Mouse (Mus musculus) limb, embryonic 15.5 days (tissue): Measurements from ENCODE around the gene Pfkfb4. TPM values are rescaled to one million over a fixed set of nuclear protein-coding genes. Genes with fewer than 3 reads are reported as not detected.

Source experiments
- ATAC-seq: fragments of 200-750 bp; cut with Nextera tagmentation; 2 replicates; pipeline ENCODE4 v1.8.0; 2017; ENCODE audit warnings: low read depth, moderate TSS enrichment; ENCODE audit not compliant: insufficient number of reproducible peaks, low FRiP score, low TSS enrichment
- H3K27ac ChIP-seq: fragments of 300-500 bp; sonication (generic); 2 replicates; pipeline ENCODE4 v1.5.1; 2015; ENCODE audit warnings: moderate library complexity, mild to moderate bottlenecking, inconsistent platforms
- H3K27me3 ChIP-seq: fragments of 300-500 bp; sonication (generic); 2 replicates; pipeline ENCODE4 v1.6.1; 2015; ENCODE audit warnings: inconsistent platforms
- H3K36me3 ChIP-seq: fragments of 300-500 bp; sonication (generic); 2 replicates; pipeline ENCODE4 v1.6.1; 2015; ENCODE audit warnings: inconsistent platforms
- H3K4me1 ChIP-seq: fragments of 300-500 bp; sonication (generic); 2 replicates; pipeline ENCODE4 v1.6.1; 2015; ENCODE audit warnings: inconsistent platforms
- H3K4me2 ChIP-seq: fragments of 300-500 bp; sonication (generic); 2 replicates; pipeline ENCODE4 v1.6.1; 2015; ENCODE audit warnings: mild to moderate bottlenecking, inconsistent platforms
- H3K4me3 ChIP-seq: fragments of 300-500 bp; sonication (generic); 2 replicates; pipeline ENCODE4 v1.5.1; 2015; ENCODE audit warnings: mild to moderate bottlenecking, inconsistent platforms
- H3K9ac ChIP-seq: fragments of 300-500 bp; sonication (generic); 2 replicates; pipeline ENCODE4 v1.6.1; 2015; ENCODE audit warnings: inconsistent platforms
- H3K9me3 ChIP-seq: fragments of 300-500 bp; sonication (generic); 2 replicates; pipeline ENCODE4 v1.6.1; 2016; ENCODE audit warnings: inconsistent platforms
- WGBS: fragments of 180-500 bp; shearing (Covaris S2); methylation state at CpG from one replicate; pipeline ENCODE4 v1.1.7; 2015; 5-methylcytosine and 5-hydroxymethylcytosine counted together
- polyA plus RNA-seq: library from polyadenylated mRNA; unstranded; fragments of >200 nt; fragmentation: Nextera tagmentation; extraction: Ambion mirVana; gene quantifications from 2 replicates; pipeline ENCODE4 v1.2.1, GENCODE M21; 2015

Gene Pfkfb4
- polyA plus RNA-seq, 1 experiment from 2014 or later: 10.0 TPM

DNA sequence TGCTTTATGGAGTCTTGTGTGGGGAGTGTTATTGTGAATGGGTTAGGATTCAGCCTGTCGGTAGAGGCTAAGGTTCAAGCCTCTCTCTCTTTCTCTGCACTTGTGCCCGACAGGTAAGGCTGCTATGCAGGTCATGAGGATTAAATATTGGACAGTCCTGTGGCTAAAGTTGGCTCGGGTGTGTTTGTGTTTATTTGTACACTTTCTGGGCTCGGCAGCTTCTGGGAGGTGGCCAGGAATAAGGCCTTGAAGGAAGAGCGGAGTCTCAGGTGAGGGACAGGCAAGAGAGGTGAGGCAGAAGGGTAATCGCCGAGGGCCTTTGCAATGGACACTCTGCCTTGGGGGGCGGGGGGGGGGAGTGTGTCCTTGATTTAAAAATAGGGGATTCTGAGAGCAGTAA, 48.6 kb downstream of the Pfkfb4 start:
- H3K27ac ChIP-seq: no peak overlapping the region
- 83% methylated on average over 8 of the region's 8 CpGs for WGBS
- H3K27me3 ChIP-seq: no peaks in the 10 kb centered on the region
- no peaks in the 10 kb centered on the region for H3K9me3 ChIP-seq
- ATAC-seq: no peak
- H3K36me3 ChIP-seq: peaks cover 8% of the 10 kb centered on the region
- peaks cover 31% of the 10 kb centered on the region for H3K4me1 ChIP-seq
- H3K9ac ChIP-seq: no peak overlapping the region
- no peak overlapping the region; the same call in 1 of the 2 replicates for H3K4me3 ChIP-seq
- no peak overlapping the region for H3K4me2 ChIP-seq

DNA sequence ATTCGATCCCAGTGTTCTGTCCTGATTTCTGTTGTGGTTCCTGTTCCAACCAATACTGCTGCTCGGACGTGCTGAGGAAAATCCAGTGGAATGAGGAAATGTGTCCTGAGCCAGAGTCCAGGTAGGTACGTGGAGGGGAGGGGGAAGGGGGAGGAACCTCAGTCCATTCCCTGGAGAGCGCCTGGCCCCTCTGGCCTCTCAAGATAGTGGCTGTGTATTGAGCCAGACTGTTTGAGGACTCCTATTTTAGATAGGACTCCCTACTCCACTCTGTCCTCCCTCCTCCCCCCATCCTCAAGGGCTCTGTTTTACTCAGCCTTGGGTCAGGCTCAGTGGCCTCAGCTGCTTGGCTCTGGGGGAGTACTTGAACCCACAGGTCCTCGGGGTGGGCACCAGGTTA, 49.3 kb downstream of the Pfkfb4 start:
- H3K4me2 ChIP-seq: no peak overlapping the region
- WGBS: 68% methylated on average over 6 of the region's 6 CpGs
- no peak overlapping the region for H3K9ac ChIP-seq
- H3K27me3 ChIP-seq: no peaks in the 10 kb centered on the region
- no peak overlapping the region for H3K27ac ChIP-seq
- H3K4me3 ChIP-seq: no peak overlapping the region
- peaks cover 31% of the 10 kb centered on the region for H3K4me1 ChIP-seq
- no peaks in the 10 kb centered on the region for H3K9me3 ChIP-seq
- peaks cover 8% of the 10 kb centered on the region for H3K36me3 ChIP-seq
- no peak; the same call in 1 of the 2 replicates for ATAC-seq

DNA sequence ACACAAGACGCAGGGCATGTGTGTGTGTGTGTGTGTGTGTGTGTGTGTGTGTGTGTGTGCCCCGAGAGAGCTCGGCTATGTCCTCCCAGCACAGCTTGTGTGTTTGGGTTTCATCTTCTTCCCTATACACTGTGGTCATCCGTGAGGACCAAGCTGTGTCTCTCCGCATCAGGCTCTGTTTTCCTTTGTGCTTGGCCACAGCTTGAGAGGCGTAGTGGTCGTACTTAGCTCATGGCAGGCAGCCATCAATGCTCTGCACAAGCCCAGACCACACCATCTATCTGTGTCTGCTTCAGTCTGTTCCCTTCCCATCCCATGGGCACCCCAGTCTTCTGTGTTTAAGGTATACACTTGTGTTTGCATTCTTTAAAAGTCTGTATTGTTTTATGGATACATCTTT, 49.8 kb downstream of the Pfkfb4 start:
- 77% methylated on average over 7 of the region's 7 CpGs for WGBS
- H3K27me3 ChIP-seq: no peaks in the 10 kb centered on the region
- no peak overlapping the region for H3K4me2 ChIP-seq
- H3K9me3 ChIP-seq: no peaks in the 10 kb centered on the region
- H3K4me3 ChIP-seq: no peak overlapping the region
- no peak overlapping the region for H3K27ac ChIP-seq
- H3K4me1 ChIP-seq: peaks cover 31% of the 10 kb centered on the region
- H3K9ac ChIP-seq: no peak overlapping the region
- H3K36me3 ChIP-seq: peaks cover 9% of the 10 kb centered on the region
- peak; percentile 3; the same call in 1 of the 2 replicates for ATAC-seq

DNA sequence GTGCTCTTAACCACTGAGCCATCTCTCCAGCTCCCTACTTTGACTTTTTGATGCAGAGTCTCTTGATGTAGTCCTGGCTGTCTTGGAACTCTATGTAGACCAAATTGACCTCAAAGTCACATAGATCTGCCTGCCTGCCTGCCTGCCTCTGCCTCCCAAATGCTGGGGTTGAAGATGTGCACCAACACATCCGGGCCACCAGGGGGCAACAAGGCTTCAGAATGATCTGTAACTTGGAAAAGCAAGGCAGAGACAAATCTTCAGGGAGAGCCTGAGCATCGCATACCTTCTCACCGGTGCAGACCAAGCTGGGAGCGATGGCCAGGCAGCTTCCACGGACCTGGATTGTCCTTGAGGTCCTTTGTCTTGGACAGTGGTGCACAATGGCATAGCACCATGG, 54.7 kb downstream of the Pfkfb4 start:
- Histone ChIP-seq H3K36me3 (peaks cover 29% of the 10 kb centered on the region), H3K4me3 (no peak overlapping the region), H3K4me1 (no peaks in the 10 kb centered on the region), H3K27me3 (no peaks in the 10 kb centered on the region), H3K27ac (no peak overlapping the region), H3K9me3 (no peaks in the 10 kb centered on the region), H3K4me2 (no peak overlapping the region), H3K9ac (no peak overlapping the region)
- 39% methylated on average over 5 of the region's 5 CpGs for whole genome bisulfite sequencing
- ATAC-seq: no peak

DNA sequence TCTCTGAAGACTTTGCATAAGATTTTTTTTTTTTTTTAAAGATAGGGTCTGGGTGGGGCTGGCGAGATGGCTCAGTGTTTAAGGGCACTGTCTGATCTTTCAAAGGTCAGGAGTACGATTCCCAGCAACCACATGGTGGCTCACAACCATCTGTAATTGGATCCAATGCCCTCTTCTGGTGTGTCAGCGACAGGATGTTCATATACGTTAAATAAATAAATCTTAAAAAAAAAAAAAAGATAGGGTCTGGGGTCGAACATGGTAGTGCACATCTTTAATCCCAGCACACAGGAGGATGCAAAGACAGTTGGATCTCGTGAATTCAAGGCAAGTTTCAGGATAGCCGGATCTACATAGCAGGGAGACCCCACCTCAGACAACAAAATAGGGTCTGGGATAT, 57.7 kb downstream of the Pfkfb4 start:
- Histone ChIP-seq H3K27ac (no peak overlapping the region), H3K4me2 (no peak overlapping the region), H3K4me3 (no peak overlapping the region), H3K9me3 (no peaks in the 10 kb centered on the region), H3K36me3 (peaks cover 44% of the 10 kb centered on the region), H3K27me3 (no peaks in the 10 kb centered on the region), H3K4me1 (peaks cover 1% of the 10 kb centered on the region; the same call in 1 of the 2 replicates), H3K9ac (no peak overlapping the region)
- WGBS: 81% methylated on average over 7 of the region's 7 CpGs
- no peak for ATAC-seq

DNA sequence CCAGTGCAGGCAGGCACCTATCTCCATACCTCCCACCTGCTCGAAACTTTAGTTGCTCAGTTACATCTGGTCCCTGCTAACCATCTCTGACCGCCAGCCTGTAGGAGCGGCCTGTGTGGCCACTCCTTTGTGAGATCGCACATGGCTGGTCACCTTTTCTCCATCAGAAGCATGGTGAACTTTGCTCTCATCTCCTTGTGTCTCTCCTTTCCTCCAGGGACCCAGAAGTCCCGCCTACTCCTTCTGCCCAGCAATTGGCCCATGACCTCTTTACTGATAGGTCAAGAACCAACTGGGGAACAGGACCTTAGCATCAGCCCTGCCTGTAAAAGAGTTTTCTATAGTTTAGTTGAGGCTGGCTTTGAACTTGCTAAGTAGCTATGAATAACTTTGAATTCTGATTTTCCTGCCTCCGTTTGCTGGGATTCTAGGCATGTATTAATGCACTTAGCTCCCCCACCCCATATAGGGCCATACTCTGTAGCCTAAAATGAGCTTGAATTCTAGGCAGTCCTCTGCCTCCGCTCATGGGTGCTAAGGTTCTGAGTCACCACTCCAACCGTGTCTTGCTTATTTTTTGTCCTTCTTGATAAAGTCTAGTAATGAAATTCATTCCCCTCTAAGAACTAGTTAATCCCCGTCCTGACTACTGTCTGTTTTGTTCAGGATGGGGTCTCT, 58.6 kb downstream of the Pfkfb4 start:
- no peak overlapping the region for H3K9ac ChIP-seq
- no peak overlapping the region for H3K4me2 ChIP-seq
- H3K36me3 ChIP-seq: peaks cover 39% of the 10 kb centered on the region
- H3K27ac ChIP-seq: no peak overlapping the region
- H3K4me1 ChIP-seq: peaks cover 10% of the 10 kb centered on the region; the same call in 1 of the 2 replicates
- no peak overlapping the region for H3K4me3 ChIP-seq
- H3K27me3 ChIP-seq: no peaks in the 10 kb centered on the region
- no peaks in the 10 kb centered on the region for H3K9me3 ChIP-seq
- no peak for ATAC-seq
- 85% methylated on average over 9 of the region's 9 CpGs for WGBS

DNA sequence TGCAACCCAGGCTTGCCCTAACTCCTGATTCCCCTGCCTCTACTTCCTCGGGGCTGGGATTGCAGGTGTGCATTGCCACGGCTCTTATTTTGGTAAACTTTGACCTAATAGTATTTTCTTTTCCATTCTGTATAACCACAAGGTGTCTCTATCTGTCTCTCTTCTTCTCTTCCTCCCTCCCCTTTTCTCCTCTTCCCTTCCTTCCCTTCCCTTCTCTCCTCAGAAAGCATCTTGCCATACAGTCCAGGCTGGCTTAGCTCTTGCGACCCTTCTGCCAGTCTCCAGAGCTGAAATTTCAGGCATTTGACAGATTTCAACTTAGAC, 59.1 kb downstream of the Pfkfb4 start:
- no peaks in the 10 kb centered on the region for H3K27me3 ChIP-seq
- ATAC-seq: no peak
- no peak overlapping the region for H3K4me3 ChIP-seq
- peaks cover 14% of the 10 kb centered on the region; the same call in 1 of the 2 replicates for H3K4me1 ChIP-seq
- 84% methylated on average over 3 of the region's 3 CpGs for WGBS
- H3K9me3 ChIP-seq: no peaks in the 10 kb centered on the region
- H3K27ac ChIP-seq: no peak overlapping the region
- H3K9ac ChIP-seq: no peak overlapping the region
- no peak overlapping the region for H3K4me2 ChIP-seq
- H3K36me3 ChIP-seq: peaks cover 38% of the 10 kb centered on the region

DNA sequence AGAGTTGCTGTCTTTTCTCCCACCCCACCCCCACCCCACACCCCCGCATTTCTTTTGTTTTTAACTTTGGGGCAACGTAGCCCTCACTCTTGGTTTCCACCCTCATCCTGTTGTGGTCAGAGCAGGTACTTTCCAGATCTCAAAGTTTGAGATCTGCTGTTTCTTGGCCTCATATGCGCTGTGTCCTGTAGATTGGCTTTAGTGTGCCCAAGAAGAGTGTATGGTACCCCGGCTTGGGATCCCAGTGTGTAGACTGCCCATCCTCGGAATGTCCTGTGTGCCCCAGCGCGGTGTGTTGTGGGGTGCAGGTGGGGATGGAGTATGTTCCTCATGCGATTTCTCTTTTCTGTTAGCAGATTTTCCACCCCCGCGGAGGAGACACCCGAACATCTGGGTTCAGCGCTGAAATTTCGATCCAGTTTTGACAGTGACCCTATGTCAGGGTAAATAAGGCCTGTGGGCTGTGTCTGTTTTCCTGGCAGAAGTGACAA, 59.5 kb downstream of the Pfkfb4 start:
- 92% methylated on average over 13 of the region's 13 CpGs for WGBS
- no peak for ATAC-seq
- Histone ChIP-seq H3K9me3 (no peaks in the 10 kb centered on the region), H3K4me1 (peaks cover 14% of the 10 kb centered on the region; the same call in 1 of the 2 replicates), H3K4me2 (no peak overlapping the region), H3K9ac (no peak overlapping the region), H3K27me3 (no peaks in the 10 kb centered on the region), H3K36me3 (peaks cover 41% of the 10 kb centered on the region), H3K27ac (no peak overlapping the region), H3K4me3 (no peak overlapping the region)

DNA sequence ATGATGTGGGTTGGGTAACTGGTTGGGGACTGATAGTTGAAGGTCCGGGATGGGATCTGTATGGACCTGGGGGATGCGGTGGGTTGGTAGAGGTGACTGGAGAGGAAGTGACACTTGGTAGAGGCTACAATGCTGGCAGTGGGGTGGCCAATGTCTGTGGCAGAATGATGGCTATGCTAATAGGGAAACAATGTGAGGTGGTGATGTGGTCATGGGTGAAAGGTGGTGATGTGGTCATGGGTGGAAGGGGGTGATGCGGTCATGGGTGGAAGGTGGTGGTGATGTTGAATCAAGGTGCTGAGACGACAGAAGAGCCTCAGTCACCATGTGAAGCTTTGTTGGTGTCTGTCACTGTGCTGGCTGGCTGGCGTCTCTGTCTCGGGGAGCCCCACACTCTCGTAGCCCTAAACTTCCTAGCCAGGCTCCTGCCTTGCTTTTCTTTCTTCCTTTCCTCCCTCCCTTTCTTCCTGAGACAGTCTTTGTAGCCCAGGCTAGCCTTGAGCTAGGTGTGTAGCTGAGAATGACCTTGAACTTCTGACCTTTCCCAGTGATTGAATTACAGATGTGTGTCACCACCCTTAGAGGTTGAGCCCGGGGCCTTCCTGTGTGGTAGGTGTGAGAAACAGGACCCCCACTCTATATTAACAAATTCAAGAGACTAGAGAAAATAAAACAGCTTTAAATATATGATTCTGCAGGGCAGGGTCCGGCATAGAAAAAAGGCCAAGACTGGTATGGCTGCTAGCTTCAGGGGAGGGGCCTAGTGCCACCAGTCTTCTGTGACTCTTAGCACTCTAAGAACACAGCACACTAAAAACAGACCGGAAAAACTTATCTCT, 60.3 kb downstream of the Pfkfb4 start:
- Histone ChIP-seq H3K27me3 (no peaks in the 10 kb centered on the region), H3K27ac (no peak overlapping the region), H3K4me2 (no peak overlapping the region), H3K36me3 (peaks cover 45% of the 10 kb centered on the region), H3K4me1 (peaks cover 14% of the 10 kb centered on the region; the same call in 1 of the 2 replicates), H3K9me3 (no peaks in the 10 kb centered on the region), H3K9ac (no peak overlapping the region), H3K4me3 (no peak overlapping the region)
- no peak for ATAC-seq
- WGBS: 88% methylated on average over 10 of the region's 10 CpGs

DNA sequence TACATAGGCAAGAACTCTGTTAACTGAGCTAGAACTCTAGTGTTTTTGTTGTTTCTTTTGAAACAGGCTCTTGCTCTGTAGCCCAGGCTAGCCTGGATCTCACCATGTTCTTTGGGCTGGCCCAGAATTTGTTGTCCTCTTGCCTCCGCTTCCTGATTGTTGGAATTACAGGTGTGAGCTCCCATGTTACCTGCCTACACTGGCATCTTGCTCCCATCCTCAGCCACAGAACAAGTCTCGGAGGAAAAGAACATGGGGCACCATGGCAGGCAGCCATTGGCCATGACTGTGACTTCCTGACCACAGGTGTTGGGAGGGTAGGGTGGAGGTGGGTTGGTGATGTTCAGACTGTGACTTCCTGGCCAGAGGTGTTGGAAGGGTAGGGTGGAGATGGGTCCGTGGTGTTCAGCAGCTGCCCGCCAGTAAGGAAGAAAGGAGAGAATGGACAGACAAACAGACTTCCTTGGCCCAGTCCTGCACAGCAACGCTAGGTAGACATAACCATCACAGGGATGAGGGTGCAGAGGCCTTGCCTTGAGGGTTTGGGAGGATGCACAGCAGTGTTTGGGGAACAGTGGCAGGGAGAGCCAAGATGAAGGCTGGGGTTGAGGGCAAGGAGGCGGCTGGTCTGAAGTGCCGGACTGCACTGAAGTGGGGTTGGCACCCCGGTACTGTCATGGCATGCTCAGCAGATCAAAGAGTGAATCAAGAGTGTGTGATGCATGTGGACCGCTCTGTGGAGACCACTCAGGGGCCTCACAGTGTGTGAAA, 61.1 kb downstream of the Pfkfb4 start:
- no peak overlapping the region for H3K9ac ChIP-seq
- ATAC-seq: no peak
- no peak overlapping the region for H3K4me3 ChIP-seq
- H3K27ac ChIP-seq: 0 out of 2 replicates have a peak overlapping the region, but pooled peaks have one; percentile 38
- H3K36me3 ChIP-seq: peaks cover 53% of the 10 kb centered on the region
- WGBS: 90% methylated on average over 9 of the region's 9 CpGs
- no peak overlapping the region for H3K4me2 ChIP-seq
- no peaks in the 10 kb centered on the region for H3K9me3 ChIP-seq
- peaks cover 16% of the 10 kb centered on the region; the same call in 1 of the 2 replicates for H3K4me1 ChIP-seq
- H3K27me3 ChIP-seq: no peaks in the 10 kb centered on the region

DNA sequence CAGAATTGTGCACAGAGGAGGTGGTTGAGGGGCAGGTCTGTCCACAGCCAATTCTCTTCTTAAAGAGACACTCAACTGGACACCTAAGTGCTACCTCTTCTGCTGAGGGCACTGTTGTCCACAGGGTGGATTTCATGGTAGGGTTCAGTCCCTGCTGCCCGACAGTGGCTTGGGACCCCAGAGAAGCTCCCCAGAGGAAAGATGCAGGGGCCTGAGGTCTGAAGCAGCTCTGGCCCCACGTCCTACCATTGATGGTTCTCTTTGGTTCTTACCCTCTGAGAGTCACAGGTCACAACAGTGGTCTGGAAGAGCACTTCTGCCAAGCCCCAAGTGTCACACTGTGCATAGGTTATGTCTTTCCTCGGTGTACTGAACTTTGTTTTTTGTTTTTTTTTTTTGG, 61.8 kb downstream of the Pfkfb4 start:
- Histone ChIP-seq H3K9ac (no peak overlapping the region), H3K4me3 (no peak overlapping the region), H3K4me1 (peaks cover 21% of the 10 kb centered on the region), H3K4me2 (no peak overlapping the region), H3K27me3 (no peaks in the 10 kb centered on the region), H3K9me3 (no peaks in the 10 kb centered on the region), H3K27ac (no peak overlapping the region), H3K36me3 (peaks cover 56% of the 10 kb centered on the region)
- 84% methylated on average over 3 of the region's 3 CpGs for WGBS
- no peak for ATAC-seq
